Mouse (Mus musculus): ENCODE measurements at regions not wholly inside any gene's neighbourhood (a gene's known extent, or its start where the extent isn't known, plus 50 kb on each side); places are given as distances from the start of the nearest gene placed in this dataset.

DNA sequence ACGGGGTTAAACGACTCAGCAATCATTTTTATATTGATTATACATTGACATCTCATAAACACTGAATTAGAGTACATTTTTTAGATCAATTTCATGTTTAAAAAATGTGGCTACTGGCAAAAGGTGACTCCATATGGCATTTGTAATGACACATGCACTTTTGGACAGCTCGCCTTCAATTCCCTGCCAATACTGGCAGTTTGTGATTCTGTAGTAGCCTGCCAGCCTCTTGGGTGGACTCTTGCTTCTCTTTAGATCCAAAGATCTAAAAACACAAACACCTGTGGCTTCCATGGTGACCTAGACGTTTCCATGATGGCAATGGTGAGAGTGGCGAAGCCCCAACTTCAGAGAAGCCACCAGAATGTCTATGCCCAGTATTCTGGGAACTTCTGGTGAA lies 83.1 kb upstream of the Pcdh8 start:
- DNase-seq (ENCODE audit: low spot score in 2 of 2) = no peak

GRCm38 (mm10) chr14:79852683-79853082 lies 81.6 kb upstream of the Pcdh8 start:
- no peak for DNase-seq (ENCODE audit: low spot score in 2 of 2)

GRCm38 (mm10) chr14:79851795-79852194 lies 80.7 kb upstream of the Pcdh8 start:
- no peak for DNase-seq (ENCODE audit: low spot score in 2 of 2)

- DNase-seq (ENCODE audit: low spot score in 2 of 2) = peak in 1 of 2 experiments; percentile 19
These were observed 80.1 kb upstream of the Pcdh8 start for GRCm38 (mm10) chr14:79851231-79851630.

DNA sequence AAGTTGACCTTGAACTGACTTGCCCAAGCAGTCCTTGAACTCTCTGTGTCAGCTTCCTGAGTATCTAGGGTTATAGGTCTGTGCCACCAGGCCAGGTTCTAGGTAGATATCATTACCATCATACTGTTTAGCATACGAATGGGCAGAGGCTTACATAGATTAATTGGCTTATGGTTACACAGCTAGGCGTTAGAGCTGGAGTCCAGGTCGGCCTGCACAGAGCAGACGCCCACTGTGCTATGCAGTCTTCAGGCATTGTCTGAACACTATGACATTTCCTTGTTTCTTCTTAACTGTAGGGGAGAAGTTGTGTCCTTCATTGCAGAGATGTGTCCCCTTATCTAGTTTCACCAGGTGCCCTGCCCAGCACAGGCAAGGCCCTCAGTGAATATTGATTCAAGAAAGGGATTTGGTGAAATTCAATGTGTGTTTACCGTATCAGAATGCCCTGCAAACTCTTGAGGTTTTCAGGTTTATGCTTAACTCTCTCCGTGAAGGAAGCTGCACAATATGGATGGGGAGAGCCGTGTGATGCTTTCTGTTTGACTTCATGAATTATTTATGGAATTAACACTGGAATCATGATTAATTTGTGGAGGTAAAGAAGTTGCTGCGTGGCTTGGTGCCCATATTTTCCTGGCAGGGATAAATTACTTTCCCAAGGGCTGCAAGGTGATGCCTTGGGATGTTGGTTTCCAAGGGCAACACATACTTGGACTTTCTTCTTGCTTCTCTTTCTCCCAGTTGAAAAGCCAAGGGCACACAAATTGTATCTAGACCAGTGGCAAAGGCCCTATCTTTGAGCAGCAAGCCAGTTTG lies 78.7 kb upstream of the Pcdh8 start:
- DNase-seq (ENCODE audit: low spot score in 2 of 2) = no peak

- DNase-seq (ENCODE audit: low spot score in 2 of 2) = no peak
These were observed 77.0 kb upstream of the Pcdh8 start for GRCm38 (mm10) chr14:79848116-79848515.

- DNase-seq (ENCODE audit: low spot score in 2 of 2) = no peak
These were observed 73.2 kb upstream of the Pcdh8 start for GRCm38 (mm10) chr14:79844306-79844705.

GRCm38 (mm10) chr14:79843135-79843550 lies 72.0 kb upstream of the Pcdh8 start:
- DNase-seq (ENCODE audit: low spot score in 2 of 2) = peak in 1 of 2 experiments; percentile 55

DNA sequence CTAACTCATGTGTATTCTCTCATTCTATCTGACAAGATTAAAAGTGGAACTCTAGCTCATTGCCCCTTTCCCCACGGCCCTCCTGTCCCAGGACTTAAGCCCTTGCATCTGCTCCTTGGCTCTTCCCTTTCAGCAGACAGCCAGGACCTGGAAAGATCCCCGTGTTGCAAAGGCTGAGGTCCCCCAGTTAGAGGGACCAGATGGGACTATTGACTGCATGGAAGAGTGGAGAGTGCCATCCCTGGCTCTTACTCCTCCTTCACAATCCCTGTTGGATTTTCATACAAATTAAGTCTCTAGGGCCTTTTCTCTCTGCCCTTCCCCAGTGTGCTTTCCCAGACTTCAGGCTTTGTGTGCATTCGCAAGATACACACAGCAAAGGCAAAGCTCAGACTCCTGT lies 71.6 kb upstream of the Pcdh8 start:
- DNase-seq (ENCODE audit: low spot score in 2 of 2) = no peak

GRCm38 (mm10) chr14:79837101-79837500 lies 66.0 kb upstream of the Pcdh8 start:
- no peak for DNase-seq (ENCODE audit: low spot score in 2 of 2)

- DNase-seq (ENCODE audit: low spot score in 2 of 2) = no peak
These were observed 65.1 kb upstream of the Pcdh8 start for GRCm38 (mm10) chr14:79836186-79836585.

- DNase-seq (ENCODE audit: low spot score in 2 of 2) = no peak
These were observed 53.7 kb upstream of the Pcdh8 start for GRCm38 (mm10) chr14:79824670-79825446.

GRCm38 (mm10) chr14:79822453-79823117 lies 51.5 kb upstream of the Pcdh8 start:
- no peak for DNase-seq (ENCODE audit: low spot score in 2 of 2)

DNA sequence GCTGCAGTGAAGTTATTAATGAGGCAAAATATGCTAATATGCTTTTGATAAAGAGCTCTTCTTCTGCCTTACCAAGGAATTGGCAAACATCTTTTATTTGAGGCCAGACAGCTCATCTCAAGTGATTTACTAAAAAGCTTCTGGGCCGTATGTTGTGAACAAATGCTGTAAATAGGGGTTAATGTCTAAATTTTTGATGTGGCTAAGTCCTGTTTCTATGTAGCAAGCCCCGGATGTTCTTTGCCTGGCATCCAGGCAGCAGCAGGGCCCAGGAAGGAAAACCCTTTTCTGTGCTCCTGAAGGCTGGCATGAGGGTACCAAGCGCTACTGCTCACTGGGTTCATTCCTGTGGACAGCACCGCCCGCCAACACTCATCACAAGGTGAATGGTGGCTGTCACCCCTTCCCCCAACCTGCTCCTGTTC lies 50.9 kb upstream of the Pcdh8 start:
- DNase-seq (ENCODE audit: low spot score in 2 of 2) = no peak

- DNase-seq (ENCODE audit: low spot score in 2 of 2) = no peak
These were observed 50.4 kb upstream of the Pcdh8 start for GRCm38 (mm10) chr14:79821352-79822010.

Data from cerebellum, postnatal 4 days (tissue).